Mouse (Mus musculus) midbrain, embryonic 11.5 days (tissue): ENCODE data around the gene Cldn14. TPM values are rescaled to one million over a fixed set of nuclear protein-coding genes. Genes with fewer than 3 reads are reported as not detected.

Source experiments
- ATAC-seq: fragments of 200-750 bp; cut with Nextera tagmentation; 2 replicates; pipeline ENCODE4 v1.8.0; 2017; ENCODE audit warnings: moderate TSS enrichment, moderate library complexity; ENCODE audit not compliant: low FRiP score
- DNase-seq: peaks from one replicate; pipeline ENCODE4 v3.0.0; 2015; ENCODE audit warnings: low spot score; ENCODE audit errors: missing footprints
- H3K27ac ChIP-seq: fragments of 300-500 bp; sonication (generic); 2 replicates; pipeline ENCODE4 v1.5.1; 2014; ENCODE audit warnings: low read depth, low read length
- H3K27me3 ChIP-seq: fragments of 300-500 bp; sonication (generic); 2 replicates; pipeline ENCODE4 v1.6.1; 2014; ENCODE audit warnings: mild to moderate bottlenecking, low read length, moderate library complexity, mixed read lengths; ENCODE audit not compliant: control insufficient read depth, insufficient read depth
- H3K36me3 ChIP-seq: fragments of 300-500 bp; sonication (generic); 2 replicates; pipeline ENCODE4 v1.6.1; 2014; ENCODE audit warnings: mild to moderate bottlenecking, low read length, moderate library complexity, mixed read lengths; ENCODE audit not compliant: control insufficient read depth, insufficient read depth
- H3K4me1 ChIP-seq: fragments of 300-500 bp; sonication (generic); 2 replicates; pipeline ENCODE4 v1.6.1; 2014; ENCODE audit warnings: low read length; ENCODE audit not compliant: control insufficient read depth, insufficient read depth
- H3K4me2 ChIP-seq: fragments of 300-500 bp; sonication (generic); 2 replicates; pipeline ENCODE4 v1.6.1; 2014; ENCODE audit warnings: mild to moderate bottlenecking, moderate library complexity
- H3K4me3 ChIP-seq: fragments of 300-500 bp; sonication (generic); 2 replicates; pipeline ENCODE4 v1.5.1; 2014; ENCODE audit warnings: low read depth, low read length
- H3K9ac ChIP-seq: fragments of 300-500 bp; sonication (generic); 2 replicates; pipeline ENCODE4 v1.6.1; 2014; ENCODE audit warnings: low read length
- H3K9me3 ChIP-seq: fragments of 300-500 bp; sonication (generic); 2 replicates; pipeline ENCODE4 v1.6.1; 2016; ENCODE audit warnings: low read length; ENCODE audit not compliant: control insufficient read depth
- WGBS: fragments of 180-500 bp; shearing (Covaris S2); extraction: QIAGEN DNeasy Blood & Tissue Kit; methylation state at CpG from one replicate; pipeline ENCODE4 v1.1.7; 2014; 5-methylcytosine and 5-hydroxymethylcytosine counted together
- polyA plus RNA-seq: library from polyadenylated mRNA; unstranded; fragments of >200 nt; fragmentation: Nextera tagmentation; extraction: Ambion mirVana; gene quantifications from 2 replicates; pipeline ENCODE4 v1.2.1, GENCODE M21; 2014

Gene Cldn14
- polyA plus RNA-seq: not detected in 2 replicates

DNA sequence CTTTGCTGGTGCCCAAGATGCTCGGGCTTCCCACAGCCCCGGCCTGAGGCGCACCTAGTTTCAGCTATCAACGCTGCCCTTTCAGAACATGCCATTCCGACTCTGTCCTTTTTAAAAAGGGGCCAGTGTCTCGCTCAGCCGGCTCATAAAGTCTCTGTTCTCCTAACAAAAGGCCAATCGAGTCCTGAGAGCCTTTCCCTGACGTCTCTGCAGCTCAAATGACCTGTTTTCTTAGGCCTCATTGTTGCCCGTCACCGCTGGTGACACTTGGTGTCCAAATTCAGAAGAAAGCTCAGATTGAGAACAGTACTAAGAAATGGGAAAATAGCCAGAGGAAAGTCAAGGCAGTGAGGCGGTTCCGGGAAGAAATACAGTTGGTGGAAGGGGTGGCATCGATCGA, at the start of gene Cldn14:
Gene Cldn14 (minus strand): TSS at position 101 of the 400 bp plus-strand sequence.
- Histone ChIP-seq H3K9me3 (no peaks in the 10 kb centered on the region), H3K27ac (no peak within 1 kb of the TSS), H3K9ac (no peak within 1 kb of the TSS), H3K4me3 (no peak within 1 kb of the TSS), H3K27me3 (no peaks in the 10 kb centered on the region; the same call in 1 of the 2 replicates), H3K36me3 (no peaks in the 10 kb centered on the region), H3K4me2 (no peak within 1 kb of the TSS), H3K4me1 (peaks cover 10% of the 10 kb centered on the region)
- ATAC-seq: no peak
- WGBS: 64% methylated on average over 15 of the region's 15 CpGs
- DNase-seq: peak; percentile 26

GRCm38 (mm10) chr16:94055576-94055975, 46.9 kb upstream of the Cldn14 start:
- Histone ChIP-seq H3K36me3 (no peaks in the 10 kb centered on the region), H3K9me3 (no peaks in the 10 kb centered on the region), H3K27ac (no peak overlapping the region), H3K9ac (no peak overlapping the region), H3K4me3 (no peak overlapping the region), H3K4me1 (no peaks in the 10 kb centered on the region), H3K4me2 (no peak overlapping the region), H3K27me3 (no peaks in the 10 kb centered on the region)
- 65% methylated on average over 8 of the region's 8 CpGs for WGBS
- no peak for DNase-seq
- no peak for ATAC-seq

- Histone ChIP-seq H3K4me3 (no peak overlapping the region), H3K36me3 (no peaks in the 10 kb centered on the region), H3K4me1 (no peaks in the 10 kb centered on the region), H3K9ac (no peak overlapping the region), H3K27me3 (no peaks in the 10 kb centered on the region), H3K4me2 (no peak overlapping the region), H3K27ac (no peak overlapping the region), H3K9me3 (no peaks in the 10 kb centered on the region)
- WGBS: 93% methylated on average over 12 of the region's 12 CpGs
- no peak for DNase-seq
- no peak for ATAC-seq
These were observed 46.5 kb upstream of the Cldn14 start for GRCm38 (mm10) chr16:94055176-94055575.

DNA sequence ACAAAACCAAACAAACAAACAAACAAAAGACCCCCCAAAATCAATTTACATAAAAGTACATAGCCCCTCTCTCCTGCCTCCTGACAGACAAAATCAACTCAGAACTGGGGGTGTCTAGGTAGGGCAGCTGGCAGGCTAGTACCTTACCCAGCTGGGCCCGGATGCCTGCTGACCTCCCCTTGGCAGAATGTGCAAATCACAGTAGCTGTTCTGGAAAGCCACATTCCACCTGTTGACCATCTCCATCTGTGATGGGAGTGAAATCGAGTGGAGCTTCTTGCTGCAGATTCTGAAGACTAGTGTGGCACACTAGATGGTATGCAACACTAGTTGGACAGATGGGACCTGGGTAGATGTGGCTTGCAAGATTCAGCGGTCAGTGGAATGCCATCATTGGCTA, 41.7 kb upstream of the Cldn14 start:
- no peaks in the 10 kb centered on the region for H3K36me3 ChIP-seq
- ATAC-seq: no peak

DNA sequence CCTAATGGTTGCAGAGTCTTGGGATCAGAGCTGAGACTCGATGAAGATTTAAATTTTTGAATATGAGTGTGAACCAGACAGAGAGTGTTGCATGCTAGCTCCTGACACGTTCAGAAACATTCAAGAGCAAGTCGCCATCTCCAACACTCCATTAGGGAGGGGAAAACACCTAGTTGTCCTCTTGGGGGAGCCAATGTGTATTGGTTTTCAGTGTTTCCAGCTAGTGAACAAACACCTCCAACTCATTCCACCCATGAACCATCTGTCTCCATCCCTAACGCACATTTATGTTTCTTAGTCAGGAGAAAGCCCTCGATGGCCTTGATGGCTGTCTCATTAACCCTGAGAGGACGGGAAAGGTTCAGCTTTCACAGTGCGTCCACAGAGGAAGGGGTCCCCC, 36.4 kb upstream of the Cldn14 start:
- ATAC-seq: no peak
- H3K4me1 ChIP-seq: peaks cover 16% of the 10 kb centered on the region
- H3K36me3 ChIP-seq: no peaks in the 10 kb centered on the region
- no peaks in the 10 kb centered on the region for H3K9me3 ChIP-seq
- H3K27me3 ChIP-seq: peaks cover 2% of the 10 kb centered on the region; the same call in 1 of the 2 replicates
- whole genome bisulfite sequencing: 63% methylated on average over 7 of the region's 7 CpGs
- H3K9ac ChIP-seq: no peak overlapping the region
- H3K4me2 ChIP-seq: no peak overlapping the region
- H3K4me3 ChIP-seq: no peak overlapping the region
- DNase-seq: no peak
- no peak overlapping the region for H3K27ac ChIP-seq

More for the DNA sequence above, 41.7 kb upstream of the Cldn14 start:
- H3K27me3 ChIP-seq: no peaks in the 10 kb centered on the region
- DNase-seq: no peak
- no peak overlapping the region for H3K4me3 ChIP-seq
- H3K27ac ChIP-seq: no peak overlapping the region
- H3K4me2 ChIP-seq: no peak overlapping the region
- no peaks in the 10 kb centered on the region for H3K4me1 ChIP-seq
- 92% methylated on average over 3 of the region's 3 CpGs for WGBS
- H3K9ac ChIP-seq: no peak overlapping the region
- no peaks in the 10 kb centered on the region for H3K9me3 ChIP-seq

GRCm38 (mm10) chr16:94043797-94044196, 35.2 kb upstream of the Cldn14 start:
- peaks cover 5% of the 10 kb centered on the region for H3K27me3 ChIP-seq
- H3K9ac ChIP-seq: no peak overlapping the region
- ATAC-seq (no peak), DNase-seq (no peak)
- no peak overlapping the region for H3K4me3 ChIP-seq
- peaks cover 16% of the 10 kb centered on the region for H3K4me1 ChIP-seq
- 100% methylated on average over 1 of the region's 1 CpGs for WGBS
- H3K27ac ChIP-seq: no peak overlapping the region
- H3K4me2 ChIP-seq: no peak overlapping the region
- H3K9me3 ChIP-seq: no peaks in the 10 kb centered on the region
- H3K36me3 ChIP-seq: no peaks in the 10 kb centered on the region

- peaks cover 5% of the 10 kb centered on the region for H3K27me3 ChIP-seq
- H3K4me1 ChIP-seq: peaks cover 16% of the 10 kb centered on the region
- ATAC-seq (peak; percentile 69), DNase-seq (peak; percentile 91)
- no peak overlapping the region for H3K9ac ChIP-seq
- WGBS: 38% methylated on average over 18 of the region's 18 CpGs
- H3K4me2 ChIP-seq: peak overlapping the region; percentile 36
- H3K36me3 ChIP-seq: no peaks in the 10 kb centered on the region
- H3K27ac ChIP-seq: no peak overlapping the region
- peak overlapping the region; percentile 5; the same call in 1 of the 2 replicates for H3K4me3 ChIP-seq
- H3K9me3 ChIP-seq: no peaks in the 10 kb centered on the region
These were observed 32.6 kb upstream of the Cldn14 start for GRCm38 (mm10) chr16:94041065-94041712.

DNA sequence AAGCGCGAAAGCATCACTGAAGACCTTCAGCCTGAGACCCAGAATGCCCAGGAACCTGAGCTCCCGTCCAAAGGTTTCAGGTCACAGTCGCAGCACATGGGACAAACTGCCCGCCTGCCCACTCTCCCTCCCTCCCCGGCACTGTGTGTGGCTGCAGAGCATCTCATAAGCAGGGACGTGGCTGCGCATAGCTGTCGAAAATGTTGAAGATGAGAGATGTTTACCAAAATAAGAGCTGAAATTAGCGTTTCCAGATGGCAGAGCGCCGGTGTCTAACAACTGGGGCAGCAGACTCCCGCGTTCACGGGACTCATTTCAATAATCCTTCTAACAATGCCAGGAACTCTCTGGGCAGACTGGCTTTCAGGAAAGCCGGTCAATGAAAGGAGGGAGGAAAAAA, 31.8 kb upstream of the Cldn14 start:
- Histone ChIP-seq H3K27ac (no peak overlapping the region), H3K27me3 (peaks cover 5% of the 10 kb centered on the region), H3K4me2 (peak overlapping the region; percentile 36), H3K9me3 (no peaks in the 10 kb centered on the region), H3K4me1 (peaks cover 16% of the 10 kb centered on the region), H3K36me3 (no peaks in the 10 kb centered on the region), H3K4me3 (peak overlapping the region; percentile 5; the same call in 1 of the 2 replicates), H3K9ac (peak overlapping the region; percentile 54)
- WGBS: 10% methylated on average over 16 of the region's 16 CpGs
- ATAC-seq: peak; percentile 54; the same call in 1 of the 2 replicates
- DNase-seq: peak; percentile 93

DNA sequence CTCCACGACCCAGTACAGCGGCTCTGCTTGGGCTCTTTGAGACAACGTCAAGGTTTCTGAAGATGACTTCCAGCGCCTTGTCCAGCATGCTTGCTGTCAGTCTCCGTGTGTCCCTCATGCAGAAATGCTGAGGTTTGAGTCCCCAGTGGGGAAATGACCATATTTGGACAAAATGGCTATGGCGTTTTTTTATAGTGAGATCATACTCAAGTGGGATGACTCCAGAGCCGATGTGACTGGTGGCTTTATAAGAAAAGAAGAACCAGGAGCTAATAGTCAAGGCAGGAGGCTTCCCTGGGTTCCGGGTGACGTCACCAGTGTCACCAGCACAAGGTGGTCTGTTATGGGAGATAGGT, 30.3 kb upstream of the Cldn14 start:
- WGBS: 93% methylated on average over 9 of the region's 9 CpGs
- H3K4me3 ChIP-seq: no peak overlapping the region
- H3K36me3 ChIP-seq: no peaks in the 10 kb centered on the region
- peaks cover 16% of the 10 kb centered on the region for H3K4me1 ChIP-seq
- H3K27me3 ChIP-seq: peaks cover 5% of the 10 kb centered on the region
- ATAC-seq: no peak
- H3K4me2 ChIP-seq: no peak overlapping the region
- DNase-seq: peak; percentile 77
- no peak overlapping the region for H3K27ac ChIP-seq
- no peak overlapping the region for H3K9ac ChIP-seq
- no peaks in the 10 kb centered on the region for H3K9me3 ChIP-seq
